Mouse (Mus musculus) layer of hippocampus, postnatal 14 days (tissue): ENCODE measurements around the gene Clec18a. TPM values are rescaled to one million over a fixed set of nuclear protein-coding genes. Genes with fewer than 3 reads are reported as not detected.

Experiments used
- microRNA-seq, 2 experiments: library from miRNA; unstranded; fragments of <30 nt; microRNA quantifications; one replicate each; pipeline ENCODE4 v1.2.0; 2021
- total RNA-seq, 2 experiments: library from RNA; stranded (reverse); gene quantifications; 2 replicates each; pipeline ENCODE4 v1.2.3; 2021

The Clec18a gene
- total RNA-seq, 2 experiments from 2014 or later: 1.5 to 2.1 TPM

Small RNAs within 50 kb of the gene (microRNA-seq; reads per million reads assigned to microRNA genes)
- 0 reads per million in 2 experiments for gene Gm24103
- gene Mir3473d: 0 reads per million in 2 experiments

Other genes with a start within 250 kb of the Clec18a start
- 10 to 100 TPM; 60.8 to 65.7 TPM for gene Cog4, start 245.8 kb downstream of the Clec18a start, total RNA-seq
- gene Sf3b3, start 245.6 kb downstream of the Clec18a start, total RNA-seq: 10 to 100 TPM; 59.2 to 61.3 TPM
- 10 to 100 TPM; 16.9 to 18.1 TPM for gene Fuk, start 189.9 kb downstream of the Clec18a start, total RNA-seq
- 10 to 100 TPM; 92.7 to 95.8 TPM for gene St3gal2, start 172.5 kb downstream of the Clec18a start, total RNA-seq
- gene Ddx19a, start 94.6 kb downstream of the Clec18a start, total RNA-seq: 10 to 100 TPM; 33.1 to 37.2 TPM
- gene Ddx19b, start 60.7 kb downstream of the Clec18a start, total RNA-seq: 10 to 100 TPM; 23.2 to 24.5 TPM
- 100 to 1,000 TPM in 1 of 2 experiments, 10 to 100 TPM in 1; 96.8 to 107 TPM for gene Aars, start 59.3 kb downstream of the Clec18a start, total RNA-seq
- not detected for gene Exosc6, start 36.1 kb downstream of the Clec18a start, total RNA-seq
- 10 to 100 TPM; 26.9 to 30.3 TPM for gene Pdpr, start 2.2 kb upstream of the Clec18a start, total RNA-seq
- 100 to 1,000 TPM; 129 TPM for gene Glg1, start 166.8 kb upstream of the Clec18a start, total RNA-seq
- 10 to 100 TPM; 19.7 to 20.3 TPM for gene Rfwd3, start 207.8 kb upstream of the Clec18a start, total RNA-seq
- under 1 TPM; 0.37 to 0.91 TPM for gene Mlkl, start 245.8 kb upstream of the Clec18a start, total RNA-seq